Comparison of ENCODE assay signal across 8 mouse cellular contexts in the genomic region with DNA sequence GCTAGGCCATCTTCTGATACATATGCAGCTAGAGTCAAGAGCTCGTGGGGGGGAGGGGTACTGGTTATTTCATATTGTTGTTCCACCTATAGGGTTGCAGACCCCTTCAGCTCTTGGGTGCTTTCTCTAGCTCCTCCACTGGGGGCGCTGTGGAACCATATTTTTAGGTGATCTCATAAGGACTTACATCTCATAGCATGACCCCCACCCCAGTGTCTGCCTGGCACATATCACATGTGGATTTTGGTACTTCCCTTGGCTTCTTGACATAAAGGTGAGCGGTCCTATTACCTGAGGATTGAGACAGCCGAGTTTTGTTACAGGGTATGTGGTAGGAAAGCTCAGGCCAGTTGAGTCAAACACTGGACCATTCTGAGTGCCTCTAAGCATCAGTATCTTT. TPM values are rescaled to one million over a fixed set of nuclear protein-coding genes. Genes with fewer than 3 reads are reported as not detected.
DNase-seq lines count a peak whose midpoint lies in the region; ATAC-seq lines count a peak whose summit lies in the region.

No protein-coding gene starts in this region.

- peak; percentile 10 to 13 for DNase-seq in cerebellum, postnatal 36 days
- no peak for DNase-seq in cerebellum, adult 11 months
- DNase-seq in urinary bladder, postnatal 14 days (ENCODE audit: low spot score) = peak; percentile 6
- no peak for DNase-seq in urinary bladder, adult 18-20 months (ENCODE audit: low spot score in 2 of 2)
- DNase-seq in kidney, postnatal 25 days = peak; percentile 14 to 34
- no peak for DNase-seq in yolk sac, embryonic 10.5 days (ENCODE audit: low spot score)
- no peak for DNase-seq in right cerebral cortex, postnatal 10 days (ENCODE audit: low spot score in 2 of 2)

- no peak overlapping the region for H3K4me3 ChIP-seq in neural tube, embryonic 12.5 days

- no peaks in the 10 kb centered on the region for H3K9me3 ChIP-seq in neural tube, embryonic 12.5 days

- H3K27ac ChIP-seq in neural tube, embryonic 12.5 days = no peak overlapping the region

- peak; percentile 41; the same call in 1 of the 2 replicates for ATAC-seq in neural tube, embryonic 12.5 days (ENCODE audit: low FRiP score, low read depth)

- no peak overlapping the region for H3K9ac ChIP-seq in neural tube, embryonic 12.5 days

- H3K4me2 ChIP-seq in neural tube, embryonic 12.5 days (replicated peaks) = no peak overlapping the region

- WGBS in neural tube, embryonic 12.5 days = 57% methylated on average over 4 of the region's 4 CpGs

- no peaks in the 10 kb centered on the region for H3K4me1 ChIP-seq in neural tube, embryonic 12.5 days

- H3K36me3 ChIP-seq in neural tube, embryonic 12.5 days = no peaks in the 10 kb centered on the region

- no peaks in the 10 kb centered on the region for H3K27me3 ChIP-seq in neural tube, embryonic 12.5 days (replicated peaks)

RNA-seq across cellular contexts. Expression of a gene that starts 22.0 kb away (rescaled TPM):
- 73.1 and 84.9 TPM in 2 replicates for polyA plus RNA-seq in neural tube, embryonic 12.5 days (2016; fragmentation: Nextera tagmentation; extraction: Ambion mirVana)

RNA-seq across cellular contexts. Expression of a gene that starts 22.7 kb away (rescaled TPM):
- 83.4 and 88.5 TPM in 2 replicates for polyA plus RNA-seq in neural tube, embryonic 12.5 days (2016; fragmentation: Nextera tagmentation; extraction: Ambion mirVana)

Comparison
In these comparisons a context has a peak if more than half of its experiments do, and no peak if none do; other contexts are left out.
1. DNase-seq: peak in cerebellum, postnatal 36 days (2 of 2), urinary bladder, postnatal 14 days (single experiment) and kidney, postnatal 25 days (2 of 2); none in cerebellum, adult 11 months (single experiment), urinary bladder, adult 18-20 months (0 of 2), yolk sac, embryonic 10.5 days (single experiment) and right cerebral cortex, postnatal 10 days (0 of 2).